Mouse (Mus musculus) forebrain, embryonic 13.5 days (tissue): ENCODE measurements at regions not wholly inside any gene's neighbourhood (a gene's known extent, or its start where the extent isn't known, plus 50 kb on each side); places are given as distances from the start of the nearest gene placed in this dataset.
A peak's percentile ranks its signal among the peaks of the same experiment; 100 is the strongest.

Experiments
- ATAC-seq: fragments of 200-750 bp; cut with Nextera tagmentation; 2 replicates; pipeline ENCODE4 v1.8.0; 2017
- H3K27ac ChIP-seq: fragments of 300-500 bp; sonication (generic); 2 replicates; pipeline ENCODE4 v1.5.1; 2015; ENCODE audit warnings: inconsistent platforms, mild to moderate bottlenecking, moderate library complexity
- H3K27me3 ChIP-seq: fragments of 300-500 bp; sonication (generic); 2 replicates; pipeline ENCODE4 v1.6.1; 2015; ENCODE audit warnings: mild to moderate bottlenecking, inconsistent platforms
- H3K36me3 ChIP-seq: fragments of 300-500 bp; sonication (generic); 2 replicates; pipeline ENCODE4 v1.6.1; 2015; ENCODE audit warnings: mild to moderate bottlenecking, inconsistent platforms; ENCODE audit not compliant: poor library complexity, severe bottlenecking
- H3K4me1 ChIP-seq: fragments of 300-500 bp; sonication (generic); 2 replicates; pipeline ENCODE4 v1.6.1; 2015; ENCODE audit warnings: inconsistent platforms
- H3K4me2 ChIP-seq: fragments of 300-500 bp; sonication (generic); 2 replicates; pipeline ENCODE4 v1.6.1; 2015; ENCODE audit warnings: inconsistent platforms, mild to moderate bottlenecking, moderate library complexity
- H3K4me3 ChIP-seq: fragments of 300-500 bp; sonication (generic); 2 replicates; pipeline ENCODE4 v1.5.1; 2015; ENCODE audit warnings: mild to moderate bottlenecking, inconsistent platforms
- H3K9ac ChIP-seq: fragments of 300-500 bp; sonication (generic); 2 replicates; pipeline ENCODE4 v1.6.1; 2015; ENCODE audit warnings: mild to moderate bottlenecking, inconsistent platforms
- H3K9me3 ChIP-seq: fragments of 300-500 bp; sonication (generic); replicated peaks from 2 replicates; pipeline ENCODE4 v1.6.1; 2016; ENCODE audit warnings: inconsistent platforms
- WGBS: fragments of 180-500 bp; shearing (Covaris S2); methylation state at CpG from one replicate; pipeline ENCODE4 v1.1.7; 2015; 5-methylcytosine and 5-hydroxymethylcytosine counted together

DNA sequence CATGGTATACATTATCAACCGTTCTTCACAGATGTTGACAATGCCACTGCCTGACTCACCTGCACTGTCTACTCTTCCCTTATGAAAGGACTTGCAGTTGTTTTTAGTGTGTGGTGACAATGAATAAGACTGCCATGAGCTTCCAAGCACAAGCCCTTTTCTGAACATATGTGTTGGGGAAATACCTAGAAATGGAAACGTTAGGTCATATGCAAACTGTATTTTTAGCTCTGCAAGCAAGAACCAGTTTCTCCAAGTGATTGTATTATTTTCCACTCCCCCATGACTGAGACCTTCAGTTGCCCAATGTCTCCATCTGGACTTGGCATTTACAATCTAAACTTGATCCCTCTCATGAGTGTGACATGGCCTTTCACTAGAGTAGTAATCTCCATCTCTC, 1348.6 kb upstream of the A1bg start:
- H3K4me2 ChIP-seq: no peak overlapping the region
- H3K27ac ChIP-seq: no peak overlapping the region
- ATAC-seq: no peak

DNA sequence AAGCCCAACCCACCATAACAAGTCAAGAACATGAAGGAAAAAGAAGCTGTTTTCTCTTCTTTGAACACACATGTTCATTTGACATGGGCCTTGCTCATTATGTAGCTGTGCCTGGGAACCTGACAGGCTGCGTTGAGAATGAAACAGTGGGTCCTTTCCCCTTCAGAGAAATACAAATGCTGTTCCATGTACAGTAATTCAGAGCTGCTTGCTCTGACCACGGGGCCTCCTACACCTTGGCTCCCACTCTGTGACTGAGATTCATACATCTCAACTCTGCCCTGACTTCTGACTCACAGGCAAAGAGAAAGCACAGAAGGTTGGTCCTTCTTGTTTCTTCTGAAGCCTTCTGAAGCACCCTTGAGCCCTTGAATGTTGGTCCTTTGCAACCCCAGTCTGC, 1345.4 kb upstream of the A1bg start:
- Histone ChIP-seq H3K4me1 (no peaks in the 10 kb centered on the region), H3K9me3 (no peaks in the 10 kb centered on the region), H3K27me3 (no peaks in the 10 kb centered on the region), H3K36me3 (no peaks in the 10 kb centered on the region), H3K4me2 (no peak overlapping the region), H3K4me3 (no peak overlapping the region), H3K27ac (no peak overlapping the region), H3K9ac (no peak overlapping the region)
- ATAC-seq: no peak
- WGBS: 81% methylated on average over 2 of the region's 2 CpGs

More for the DNA sequence above, 1348.6 kb upstream of the A1bg start:
- Histone ChIP-seq H3K36me3 (no peaks in the 10 kb centered on the region), H3K4me1 (no peaks in the 10 kb centered on the region), H3K4me3 (no peak overlapping the region), H3K9me3 (no peaks in the 10 kb centered on the region), H3K9ac (no peak overlapping the region), H3K27me3 (no peaks in the 10 kb centered on the region)
- 94% methylated on average over 2 of the region's 2 CpGs for WGBS

DNA sequence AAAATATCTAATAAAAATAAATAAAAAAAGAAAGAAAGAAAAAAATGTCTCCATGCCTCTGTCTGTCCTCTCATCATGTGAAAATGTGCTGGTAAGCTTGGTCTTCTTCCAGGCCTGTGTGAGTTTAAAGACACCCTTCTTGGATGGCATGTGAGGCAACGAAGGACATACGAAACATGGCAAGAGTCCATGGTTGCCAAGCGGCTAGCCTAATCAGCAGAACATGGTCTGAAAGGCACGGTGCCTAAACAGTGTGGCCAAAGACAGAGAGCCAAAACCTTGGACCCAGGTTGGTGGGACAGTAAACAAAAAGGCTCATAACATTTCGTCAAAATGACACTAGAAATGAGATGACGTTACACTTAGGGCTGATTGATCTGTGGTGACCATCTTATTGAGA, 1344.7 kb upstream of the A1bg start:
- Histone ChIP-seq H3K4me2 (no peak overlapping the region), H3K4me3 (no peak overlapping the region), H3K9ac (no peak overlapping the region), H3K4me1 (no peaks in the 10 kb centered on the region), H3K36me3 (no peaks in the 10 kb centered on the region), H3K27ac (no peak overlapping the region), H3K9me3 (no peaks in the 10 kb centered on the region), H3K27me3 (no peaks in the 10 kb centered on the region)
- WGBS: 95% methylated on average over 6 of the region's 6 CpGs
- ATAC-seq: no peak

DNA sequence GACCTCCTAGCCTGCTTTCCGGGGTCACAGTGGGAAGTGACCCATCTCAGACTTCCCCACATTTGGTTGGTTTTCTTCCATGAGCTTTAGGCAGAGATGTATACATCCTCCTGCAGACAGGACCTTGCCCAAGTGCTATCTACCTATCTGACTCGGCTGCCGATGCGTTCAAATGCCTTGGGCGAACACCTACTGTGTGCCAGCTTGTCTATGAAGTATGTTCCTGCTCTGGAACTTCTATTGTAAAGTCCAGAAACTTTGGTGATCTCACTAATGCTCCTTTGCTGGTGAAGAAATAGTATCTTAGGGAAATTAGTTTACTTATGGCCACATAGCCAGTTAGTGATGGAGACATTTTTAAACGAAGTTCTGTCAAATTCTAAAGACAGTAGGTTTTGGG, 1343.2 kb upstream of the A1bg start:
- no peak overlapping the region for H3K4me3 ChIP-seq
- no peak for ATAC-seq
- H3K27me3 ChIP-seq: no peaks in the 10 kb centered on the region
- H3K9me3 ChIP-seq: no peaks in the 10 kb centered on the region
- no peaks in the 10 kb centered on the region for H3K36me3 ChIP-seq
- H3K4me1 ChIP-seq: no peaks in the 10 kb centered on the region
- H3K27ac ChIP-seq: no peak overlapping the region
- WGBS: 95% methylated on average over 6 of the region's 6 CpGs
- H3K9ac ChIP-seq: no peak overlapping the region
- no peak overlapping the region for H3K4me2 ChIP-seq

DNA sequence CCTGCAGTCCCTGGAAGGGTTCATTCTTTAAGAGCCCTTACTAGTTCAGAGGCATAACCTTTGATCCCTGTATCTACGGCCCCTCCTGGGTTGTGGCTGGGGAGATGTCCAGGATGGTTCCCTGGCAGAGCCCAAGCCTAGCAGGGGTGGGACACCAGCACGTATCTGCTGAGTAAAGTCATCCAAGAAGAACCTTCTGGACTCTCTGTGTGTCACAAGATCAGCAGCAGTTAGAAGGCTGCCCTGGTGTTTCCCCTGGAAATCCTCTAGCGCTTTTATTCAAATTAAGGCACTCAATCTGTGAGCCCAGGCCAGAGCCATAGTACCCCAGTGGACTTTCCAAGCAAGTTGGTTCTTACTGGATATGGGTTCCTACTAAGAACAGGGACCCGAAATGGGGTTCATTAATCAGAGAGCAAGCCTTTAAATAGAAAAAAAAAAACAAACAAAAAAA, 1342.7 kb upstream of the A1bg start:
- no peaks in the 10 kb centered on the region for H3K36me3 ChIP-seq
- H3K27ac ChIP-seq: no peak overlapping the region
- H3K4me3 ChIP-seq: no peak overlapping the region
- H3K27me3 ChIP-seq: no peaks in the 10 kb centered on the region
- no peak overlapping the region for H3K4me2 ChIP-seq
- no peak for ATAC-seq
- H3K4me1 ChIP-seq: no peaks in the 10 kb centered on the region
- WGBS: 90% methylated on average over 4 of the region's 4 CpGs
- no peak overlapping the region for H3K9ac ChIP-seq
- H3K9me3 ChIP-seq: no peaks in the 10 kb centered on the region

DNA sequence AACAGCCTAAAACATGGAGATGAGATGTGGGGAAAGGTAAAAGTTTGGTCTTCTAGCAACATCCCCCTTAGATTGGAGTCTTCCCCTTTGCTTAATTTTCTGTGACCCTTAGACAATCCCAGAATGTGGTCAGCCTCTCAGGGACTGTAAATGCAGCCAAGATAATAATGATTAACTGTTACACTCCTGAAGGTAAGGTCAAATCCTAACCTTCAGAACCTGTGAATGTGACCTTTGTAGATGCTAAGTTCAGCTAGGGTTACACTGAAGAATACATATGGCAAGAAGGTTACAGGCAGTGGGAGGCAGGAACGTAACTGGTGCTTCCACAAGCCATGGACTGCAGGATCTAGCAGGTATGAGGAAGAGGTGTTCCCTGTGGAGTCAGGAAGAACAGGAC, 1342.2 kb upstream of the A1bg start:
- H3K36me3 ChIP-seq: no peaks in the 10 kb centered on the region
- no peaks in the 10 kb centered on the region for H3K4me1 ChIP-seq
- no peaks in the 10 kb centered on the region for H3K27me3 ChIP-seq
- no peak for ATAC-seq
- H3K9me3 ChIP-seq: no peaks in the 10 kb centered on the region
- H3K4me2 ChIP-seq: no peak overlapping the region
- no peak overlapping the region for H3K27ac ChIP-seq
- WGBS: 89% methylated on average over 1 of the region's 1 CpGs
- no peak overlapping the region for H3K4me3 ChIP-seq
- H3K9ac ChIP-seq: no peak overlapping the region

DNA sequence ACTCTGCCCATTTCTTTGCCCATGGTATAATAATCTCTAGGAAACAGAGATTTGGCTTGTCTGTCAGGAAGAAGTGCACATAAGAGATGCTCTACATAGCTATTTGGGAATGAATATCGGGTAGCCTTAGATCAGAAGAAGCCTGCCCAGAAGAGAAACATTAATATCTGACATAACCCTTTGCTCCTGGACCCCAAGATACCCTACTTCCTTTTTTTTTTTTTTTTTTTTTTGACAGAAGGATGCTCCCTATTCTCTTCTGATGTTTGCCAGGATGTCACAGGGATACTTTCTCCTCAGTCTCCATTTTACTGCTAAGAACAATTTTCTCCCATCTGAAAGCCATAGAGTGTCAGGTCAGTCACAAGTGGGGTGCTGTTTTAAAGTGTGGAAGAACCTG, 1341.4 kb upstream of the A1bg start:
- no peaks in the 10 kb centered on the region for H3K4me1 ChIP-seq
- ATAC-seq: no peak
- no peaks in the 10 kb centered on the region for H3K27me3 ChIP-seq
- H3K4me3 ChIP-seq: no peak overlapping the region
- no peaks in the 10 kb centered on the region for H3K9me3 ChIP-seq
- no peak overlapping the region for H3K4me2 ChIP-seq
- H3K36me3 ChIP-seq: no peaks in the 10 kb centered on the region
- H3K27ac ChIP-seq: no peak overlapping the region
- WGBS: 96% methylated on average over 1 of the region's 1 CpGs
- H3K9ac ChIP-seq: no peak overlapping the region

DNA sequence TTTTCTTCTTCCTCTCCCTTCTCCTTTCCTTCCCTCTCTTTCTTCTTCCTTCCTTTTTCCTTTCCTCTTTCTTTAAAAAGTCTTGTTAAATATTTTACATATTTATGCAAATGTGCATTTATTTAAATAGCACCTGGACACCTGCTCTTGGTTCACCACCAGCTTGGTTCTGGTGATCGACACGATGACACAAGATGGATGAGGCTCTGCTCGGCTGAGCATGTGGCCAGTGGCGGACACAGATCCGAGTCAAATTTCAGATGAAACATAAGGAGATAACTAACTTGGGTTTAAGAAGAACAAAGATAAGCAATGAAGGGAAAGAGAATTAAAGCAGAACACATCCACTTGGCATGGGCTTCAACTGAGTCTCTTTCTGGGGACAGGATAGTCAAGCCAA, 1339.7 kb upstream of the A1bg start:
- Histone ChIP-seq H3K9me3 (no peaks in the 10 kb centered on the region), H3K4me3 (no peak overlapping the region), H3K9ac (no peak overlapping the region), H3K27me3 (no peaks in the 10 kb centered on the region), H3K36me3 (no peaks in the 10 kb centered on the region), H3K27ac (no peak overlapping the region), H3K4me2 (no peak overlapping the region), H3K4me1 (peaks cover 10% of the 10 kb centered on the region)
- ATAC-seq: no peak
- 96% methylated on average over 5 of the region's 5 CpGs for WGBS

DNA sequence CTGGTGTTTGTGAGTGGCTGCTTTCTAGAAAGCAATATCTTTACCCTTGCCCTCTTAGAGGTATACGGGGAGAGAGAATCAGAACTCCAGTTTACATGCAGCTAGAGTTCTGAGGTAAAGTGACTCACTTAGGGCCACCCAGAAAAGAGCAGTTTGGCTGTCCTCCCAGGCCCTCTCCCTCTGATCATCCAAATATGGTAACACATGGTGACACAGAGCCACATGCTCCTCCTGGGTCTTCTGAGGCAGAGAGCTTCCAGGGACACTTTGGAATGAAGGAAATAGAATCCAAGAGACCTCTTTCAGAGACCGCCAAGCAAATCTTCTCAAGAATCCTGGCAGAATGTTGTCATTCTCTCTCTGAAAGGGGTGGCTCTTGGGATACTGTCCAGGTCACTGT, 1338.7 kb upstream of the A1bg start:
- H3K9me3 ChIP-seq: no peaks in the 10 kb centered on the region
- no peaks in the 10 kb centered on the region for H3K36me3 ChIP-seq
- no peak overlapping the region for H3K4me2 ChIP-seq
- no peak overlapping the region for H3K27ac ChIP-seq
- H3K27me3 ChIP-seq: no peaks in the 10 kb centered on the region
- ATAC-seq: no peak
- no peak overlapping the region for H3K9ac ChIP-seq
- peaks cover 10% of the 10 kb centered on the region for H3K4me1 ChIP-seq
- 98% methylated on average over 2 of the region's 2 CpGs for WGBS
- H3K4me3 ChIP-seq: no peak overlapping the region

DNA sequence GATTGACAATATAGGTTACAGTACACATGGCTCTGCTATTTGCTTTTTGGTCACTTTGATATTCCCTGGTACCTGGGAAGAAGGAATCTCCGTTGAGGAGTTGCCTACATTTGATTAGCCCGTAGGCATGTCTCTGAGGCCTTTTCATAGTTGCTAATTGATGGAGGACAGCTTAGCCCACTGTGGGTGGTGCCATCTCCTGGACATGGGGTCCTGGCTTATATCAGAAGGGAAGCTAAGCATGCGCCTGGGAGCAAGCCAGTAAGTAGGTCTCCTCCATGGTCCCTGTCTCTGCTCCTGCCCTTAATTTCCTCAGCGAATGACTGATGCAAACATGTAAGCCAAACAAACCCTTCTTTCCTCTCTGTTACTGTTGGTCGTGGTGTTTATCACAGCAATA, 1335.8 kb upstream of the A1bg start:
- no peak for ATAC-seq
- peaks cover 10% of the 10 kb centered on the region for H3K4me1 ChIP-seq
- H3K4me3 ChIP-seq: no peak overlapping the region
- no peak overlapping the region for H3K9ac ChIP-seq
- 83% methylated on average over 5 of the region's 5 CpGs for WGBS
- no peak overlapping the region for H3K4me2 ChIP-seq
- H3K36me3 ChIP-seq: no peaks in the 10 kb centered on the region
- H3K27ac ChIP-seq: no peak overlapping the region
- H3K9me3 ChIP-seq: no peaks in the 10 kb centered on the region
- H3K27me3 ChIP-seq: no peaks in the 10 kb centered on the region

DNA sequence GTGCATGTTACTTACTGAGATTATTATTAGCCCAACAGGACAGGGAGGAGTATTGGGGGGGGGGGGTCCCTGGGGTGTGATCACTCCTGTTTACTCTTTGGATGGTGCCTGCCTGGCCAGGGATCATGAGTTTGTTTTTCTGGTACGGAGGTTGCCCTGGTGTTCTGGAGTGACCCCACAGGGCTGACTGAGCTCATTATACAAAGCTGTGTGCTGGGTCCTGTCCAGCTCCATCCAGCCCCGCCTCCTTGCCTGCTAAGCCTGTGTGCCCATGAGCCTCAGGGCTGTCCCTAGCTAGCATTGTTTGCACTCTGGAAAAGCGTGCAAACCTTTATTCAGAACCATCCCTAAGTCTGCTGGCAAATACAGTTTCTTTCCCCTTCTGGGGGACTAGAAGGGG, 1335.1 kb upstream of the A1bg start:
- Histone ChIP-seq H3K27ac (no peak overlapping the region), H3K9me3 (no peaks in the 10 kb centered on the region), H3K4me3 (no peak overlapping the region), H3K4me2 (no peak overlapping the region), H3K9ac (no peak overlapping the region), H3K4me1 (peaks cover 10% of the 10 kb centered on the region), H3K36me3 (no peaks in the 10 kb centered on the region), H3K27me3 (no peaks in the 10 kb centered on the region)
- peak; percentile 85; the same call in 1 of the 2 replicates for ATAC-seq
- WGBS: 6% methylated on average over 3 of the region's 3 CpGs

DNA sequence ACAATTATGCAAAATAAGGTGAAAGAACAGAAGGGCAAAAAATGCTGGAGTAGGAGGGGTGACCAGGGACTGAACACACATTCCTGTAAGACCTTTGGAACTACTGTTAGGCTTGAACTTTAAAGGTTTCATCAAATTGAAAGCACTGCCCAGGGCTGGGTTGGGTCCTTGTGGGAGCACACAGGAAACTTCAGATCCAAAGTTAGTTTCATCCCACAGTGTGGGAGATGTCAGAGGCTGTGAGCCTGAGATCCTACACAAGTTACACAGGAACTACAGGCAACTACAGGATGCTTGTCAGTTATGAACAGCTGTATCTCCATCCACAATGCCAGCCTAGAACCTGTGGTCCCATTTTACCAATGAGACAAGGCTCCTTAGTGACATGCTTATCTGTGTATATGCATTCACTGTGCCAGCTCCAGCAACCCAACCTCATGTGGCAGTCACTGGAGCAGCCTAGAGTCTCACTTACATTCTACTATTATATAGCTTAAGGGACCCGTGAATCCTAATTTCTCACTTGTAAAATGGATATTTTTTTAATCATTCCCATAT, 1334.4 kb upstream of the A1bg start:
- H3K27ac ChIP-seq: no peak overlapping the region
- no peaks in the 10 kb centered on the region for H3K36me3 ChIP-seq
- no peak for ATAC-seq
- no peaks in the 10 kb centered on the region for H3K9me3 ChIP-seq
- H3K9ac ChIP-seq: no peak overlapping the region
- no peaks in the 10 kb centered on the region for H3K27me3 ChIP-seq
- no peak overlapping the region for H3K4me3 ChIP-seq
- H3K4me2 ChIP-seq: no peak overlapping the region
- H3K4me1 ChIP-seq: peaks cover 10% of the 10 kb centered on the region
- 80% methylated on average over 1 of the region's 1 CpGs for WGBS

DNA sequence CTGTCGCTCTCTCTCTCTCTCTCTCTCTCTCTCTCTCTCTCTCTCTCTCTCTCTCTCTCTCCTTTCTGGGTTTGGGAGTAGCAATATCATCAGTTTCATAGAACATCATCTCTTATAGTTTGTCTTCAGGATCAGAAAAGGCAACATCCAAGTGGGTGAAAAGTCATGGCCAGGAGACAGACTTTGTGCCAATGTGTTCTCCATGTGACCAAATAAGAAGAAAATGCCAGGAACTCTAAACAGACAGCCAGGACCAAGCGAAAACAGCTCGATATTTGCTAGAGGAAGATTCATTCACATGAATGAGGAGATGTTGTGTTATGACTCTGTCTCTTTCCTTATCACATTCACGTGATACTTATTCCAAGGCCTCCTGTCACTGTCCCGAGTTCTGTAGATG, 1332.8 kb upstream of the A1bg start:
- ATAC-seq: no peak
- H3K9ac ChIP-seq: no peak overlapping the region
- peaks cover 10% of the 10 kb centered on the region for H3K4me1 ChIP-seq
- H3K4me3 ChIP-seq: no peak overlapping the region
- no peaks in the 10 kb centered on the region for H3K36me3 ChIP-seq
- H3K9me3 ChIP-seq: no peaks in the 10 kb centered on the region
- no peaks in the 10 kb centered on the region for H3K27me3 ChIP-seq
- H3K4me2 ChIP-seq: no peak overlapping the region
- H3K27ac ChIP-seq: no peak overlapping the region
- 90% methylated on average over 5 of the region's 5 CpGs for WGBS
